Mouse (Mus musculus): ENCODE data around the gene Arpc2. TPM values are rescaled to one million over a fixed set of nuclear protein-coding genes. Genes with fewer than 3 reads are reported as not detected.

The Arpc2 gene
- polyA plus RNA-seq, 1 experiment from 2014 or later = 434 TPM

GRCm38 (mm10) chr1:74308001-74308964 is 72.4 kb downstream of the Arpc2 start:
- H3K36me3 ChIP-seq (ENCODE audit: control insufficient read depth, insufficient read depth, low read length) = no peaks in the 10 kb centered on the region
- H3K4me2 ChIP-seq (ENCODE audit: low read length) = no peak overlapping the region
- 84% methylated on average over 10 of the region's 10 CpGs for WGBS
- peaks cover 8% of the 10 kb centered on the region; the same call in 1 of the 2 replicates for H3K27me3 ChIP-seq (ENCODE audit: control insufficient read depth, insufficient read depth, low read depth, low read length)
- H3K9me3 ChIP-seq (replicated peaks; ENCODE audit: control insufficient read depth, low read length, poor library complexity, severe bottlenecking) = no peaks in the 10 kb centered on the region
- no peak for ATAC-seq
- H3K4me1 ChIP-seq (ENCODE audit: control insufficient read depth, insufficient read depth, low read length) = peaks cover 9% of the 10 kb centered on the region
- no peak overlapping the region for H3K9ac ChIP-seq (ENCODE audit: low read depth, low read length)
- H3K4me3 ChIP-seq (ENCODE audit: low read depth, low read length) = no peak overlapping the region
- no peak overlapping the region for H3K27ac ChIP-seq (ENCODE audit: low read length)

GRCm38 (mm10) chr1:74309767-74310166 is 73.9 kb downstream of the Arpc2 start:
- no peak overlapping the region for H3K4me2 ChIP-seq (ENCODE audit: low read length)
- H3K36me3 ChIP-seq (ENCODE audit: control insufficient read depth, insufficient read depth, low read length) = no peaks in the 10 kb centered on the region
- H3K9me3 ChIP-seq (replicated peaks; ENCODE audit: control insufficient read depth, low read length, poor library complexity, severe bottlenecking) = no peaks in the 10 kb centered on the region
- no peak overlapping the region for H3K4me3 ChIP-seq (ENCODE audit: low read depth, low read length)
- H3K9ac ChIP-seq (ENCODE audit: low read depth, low read length) = no peak overlapping the region
- H3K4me1 ChIP-seq (ENCODE audit: control insufficient read depth, insufficient read depth, low read length) = no peaks in the 10 kb centered on the region
- ATAC-seq = no peak
- 0 out of 2 replicates have a peak, but pooled peaks cover 2% of the 10 kb centered on the region for H3K27me3 ChIP-seq (ENCODE audit: control insufficient read depth, insufficient read depth, low read depth, low read length)
- WGBS = 55% methylated on average over 3 of the region's 3 CpGs
- H3K27ac ChIP-seq (ENCODE audit: low read length) = no peak overlapping the region

- Histone ChIP-seq H3K4me2 (ENCODE audit: low read length) (no peak overlapping the region), H3K4me1 (ENCODE audit: control insufficient read depth, insufficient read depth, low read length) (no peaks in the 10 kb centered on the region), H3K27ac (ENCODE audit: low read length) (no peak overlapping the region), H3K36me3 (ENCODE audit: control insufficient read depth, insufficient read depth, low read length) (no peaks in the 10 kb centered on the region), H3K27me3 (ENCODE audit: control insufficient read depth, insufficient read depth, low read depth, low read length) (no peaks in the 10 kb centered on the region), H3K9ac (ENCODE audit: low read depth, low read length) (no peak overlapping the region), H3K9me3 (replicated peaks; ENCODE audit: control insufficient read depth, low read length, poor library complexity, severe bottlenecking) (no peaks in the 10 kb centered on the region), H3K4me3 (ENCODE audit: low read depth, low read length) (no peak overlapping the region)
- WGBS = 6% methylated on average over 3 of the region's 3 CpGs
- peak; percentile 57 for ATAC-seq
These were observed 77.3 kb downstream of the Arpc2 start for GRCm38 (mm10) chr1:74313049-74313692.

GRCm38 (mm10) chr1:74314796-74315195 is 78.9 kb downstream of the Arpc2 start:
- H3K27ac ChIP-seq (ENCODE audit: low read length) = no peak overlapping the region
- H3K27me3 ChIP-seq (ENCODE audit: control insufficient read depth, insufficient read depth, low read depth, low read length) = no peaks in the 10 kb centered on the region
- no peak for ATAC-seq
- H3K9ac ChIP-seq (ENCODE audit: low read depth, low read length) = no peak overlapping the region
- WGBS = 89% methylated on average over 3 of the region's 3 CpGs
- no peaks in the 10 kb centered on the region for H3K4me1 ChIP-seq (ENCODE audit: control insufficient read depth, insufficient read depth, low read length)
- no peaks in the 10 kb centered on the region for H3K9me3 ChIP-seq (replicated peaks; ENCODE audit: control insufficient read depth, low read length, poor library complexity, severe bottlenecking)
- H3K4me2 ChIP-seq (ENCODE audit: low read length) = no peak overlapping the region
- H3K36me3 ChIP-seq (ENCODE audit: control insufficient read depth, insufficient read depth, low read length) = no peaks in the 10 kb centered on the region
- no peak overlapping the region for H3K4me3 ChIP-seq (ENCODE audit: low read depth, low read length)

- H3K4me1 ChIP-seq (ENCODE audit: control insufficient read depth, insufficient read depth, low read length) = no peaks in the 10 kb centered on the region
- no peak overlapping the region for H3K4me3 ChIP-seq (ENCODE audit: low read depth, low read length)
- ATAC-seq = no peak
- H3K36me3 ChIP-seq (ENCODE audit: control insufficient read depth, insufficient read depth, low read length) = no peaks in the 10 kb centered on the region
- no peaks in the 10 kb centered on the region for H3K27me3 ChIP-seq (ENCODE audit: control insufficient read depth, insufficient read depth, low read depth, low read length)
- H3K9ac ChIP-seq (ENCODE audit: low read depth, low read length) = no peak overlapping the region
- H3K4me2 ChIP-seq (ENCODE audit: low read length) = no peak overlapping the region
- no peak overlapping the region for H3K27ac ChIP-seq (ENCODE audit: low read length)
- WGBS = 85% methylated on average over 4 of the region's 4 CpGs
- no peaks in the 10 kb centered on the region for H3K9me3 ChIP-seq (replicated peaks; ENCODE audit: control insufficient read depth, low read length, poor library complexity, severe bottlenecking)
These were observed 80.4 kb downstream of the Arpc2 start for GRCm38 (mm10) chr1:74316114-74316827.

MicroRNAs within 50 kb of the gene (microRNA counts, 519-probe panel; counts per million panel counts)
- microRNA mmu-miR-1928 = 2,321 counts per million, percentile 69 among the panel's probes with 10 or more counts

Small RNA genes lying within 50 kb of the gene (microRNA-seq; reads per million reads assigned to microRNA genes)
- gene Mir1928 = not detected

Other genes with a start within 250 kb of the Arpc2 start
- gene Tns1, start 111.6 kb upstream of the Arpc2 start, polyA plus RNA-seq (2015; fragmentation: Nextera tagmentation; extraction: Ambion mirVana) = 8.2 and 11.8 TPM in 2 replicates
- gene Rufy4, start 110.5 kb upstream of the Arpc2 start, polyA plus RNA-seq (2015; fragmentation: Nextera tagmentation; extraction: Ambion mirVana) = 0.17 and 0.49 TPM in 2 replicates
- gene Cxcr2, start 82.1 kb upstream of the Arpc2 start, polyA plus RNA-seq (2015; fragmentation: Nextera tagmentation; extraction: Ambion mirVana) = 0.08 and 0.09 TPM in 2 replicates
- gene Cxcr1, start 41.5 kb upstream of the Arpc2 start, polyA plus RNA-seq (2015; fragmentation: Nextera tagmentation; extraction: Ambion mirVana) = not detected in 2 replicates
- 0.20 and 0.34 TPM in 2 replicates for gene Gpbar1, start 42.5 kb downstream of the Arpc2 start, polyA plus RNA-seq (2015; fragmentation: Nextera tagmentation; extraction: Ambion mirVana)
- gene Aamp, start 48.7 kb downstream of the Arpc2 start, polyA plus RNA-seq (2015; fragmentation: Nextera tagmentation; extraction: Ambion mirVana) = 205 and 212 TPM in 2 replicates
- gene Pnkd, start 48.8 kb downstream of the Arpc2 start, polyA plus RNA-seq (2015; fragmentation: Nextera tagmentation; extraction: Ambion mirVana) = 117 and 125 TPM in 2 replicates
- gene Tmbim1, start 69.5 kb downstream of the Arpc2 start, polyA plus RNA-seq (2015; fragmentation: Nextera tagmentation; extraction: Ambion mirVana) = 6.2 and 8.4 TPM in 2 replicates
- 2.0 and 2.5 TPM in 2 replicates for gene Catip, start 126.0 kb downstream of the Arpc2 start, polyA plus RNA-seq (2015; fragmentation: Nextera tagmentation; extraction: Ambion mirVana)
- 1.2 and 2.4 TPM in 2 replicates for gene Slc11a1, start 139.1 kb downstream of the Arpc2 start, polyA plus RNA-seq (2015; fragmentation: Nextera tagmentation; extraction: Ambion mirVana)
- gene Ctdsp1, start 155.4 kb downstream of the Arpc2 start, polyA plus RNA-seq (2015; fragmentation: Nextera tagmentation; extraction: Ambion mirVana) = 12.5 and 13.7 TPM in 2 replicates
- 0.24 and 0.35 TPM in 2 replicates for gene Vil1, start 173.3 kb downstream of the Arpc2 start, polyA plus RNA-seq (2015; fragmentation: Nextera tagmentation; extraction: Ambion mirVana)

Data from midbrain, embryonic 16.5 days (tissue).